Mouse (Mus musculus) olfactory bulb, adult 2 months (tissue): ENCODE measurements at regions not wholly inside any gene's neighbourhood (a gene's known extent, or its start where the extent isn't known, plus 50 kb on each side); places are given as distances from the start of the nearest gene placed in this dataset.
A peak's percentile ranks its signal among the peaks of the same experiment; 100 is the strongest.

Source experiments
- H3K27ac ChIP-seq: fragments of 200-500 bp; 2 replicates; pipeline ENCODE4 v1.5.1; 2012; ENCODE audit warnings: low read depth, low read length; ENCODE audit not compliant: insufficient read depth
- H3K4me1 ChIP-seq: fragments of 200-500 bp; 2 replicates; pipeline ENCODE4 v1.6.1; 2012; ENCODE audit warnings: low read length; ENCODE audit not compliant: control insufficient read depth, insufficient read depth
- H3K4me3 ChIP-seq: fragments of 200-500 bp; 2 replicates; pipeline ENCODE4 v1.5.1; 2012; ENCODE audit warnings: mild to moderate bottlenecking, low read depth, low read length, moderate library complexity; ENCODE audit not compliant: insufficient read depth
- CTCF ChIP-seq: fragments of 200-500 bp; IDR thresholded peaks from 2 replicates; pipeline ENCODE4 v1.5.1; 2012; ENCODE audit warnings: low read depth, mild to moderate bottlenecking, low read length, moderate library complexity; ENCODE audit not compliant: insufficient read depth
- POLR2A ChIP-seq: fragments of 200-500 bp; IDR thresholded peaks from 2 replicates; pipeline ENCODE4 v1.6.1; 2012; ENCODE audit warnings: mild to moderate bottlenecking, low read depth, low read length, moderate library complexity; ENCODE audit not compliant: insufficient read depth
- WGBS: fragments of 180-500 bp; shearing (Covaris S2); methylation state at CpG from one replicate; pipeline ENCODE4 v1.1.7; 2018; 5-methylcytosine and 5-hydroxymethylcytosine counted together

GRCm38 (mm10) chr9:56547291-56547977 is 129.0 kb downstream of the Hmg20a start:
- Histone ChIP-seq H3K4me3 (no peak overlapping the region), H3K4me1 (peaks cover 6% of the 10 kb centered on the region; the same call in 1 of the 2 replicates), H3K27ac (no peak overlapping the region)
- TF ChIP-seq POLR2A (no peak), CTCF (no peak)
- 55% methylated on average over 9 of the region's 9 CpGs for WGBS

- H3K27ac ChIP-seq, result no peak overlapping the region
- TF ChIP-seq POLR2A (no peak), CTCF (no peak)
- 87% methylated on average over 8 of the region's 8 CpGs for whole genome bisulfite sequencing
Measured at GRCm38 (mm10) chr9:56549774-56550173, 131.4 kb downstream of the Hmg20a start.

GRCm38 (mm10) chr9:56550178-56550577 is 131.8 kb downstream of the Hmg20a start:
- peaks cover 9% of the 10 kb centered on the region for H3K4me1 ChIP-seq
- no peak overlapping the region for H3K4me3 ChIP-seq
- H3K27ac ChIP-seq, result no peak overlapping the region
- TF ChIP-seq CTCF (no peak), POLR2A (no peak)
- 79% methylated on average over 4 of the region's 4 CpGs for WGBS

More at GRCm38 (mm10) chr9:56549774-56550173, 131.4 kb downstream of the Hmg20a start:
- peaks cover 9% of the 10 kb centered on the region for H3K4me1 ChIP-seq
- H3K4me3 ChIP-seq, result no peak overlapping the region

GRCm38 (mm10) chr9:56551376-56552186 is 133.2 kb downstream of the Hmg20a start:
- no peak for TF ChIP-seq POLR2A
- TF ChIP-seq CTCF, result no peak

GRCm38 (mm10) chr9:56552187-56552686 is 133.8 kb downstream of the Hmg20a start:
- no peak for TF ChIP-seq POLR2A
- TF ChIP-seq CTCF, result no peak
- Histone ChIP-seq H3K27ac (no peak overlapping the region), H3K4me3 (no peak overlapping the region), H3K4me1 (peaks cover 10% of the 10 kb centered on the region)
- WGBS, result 67% methylated on average over 6 of the region's 6 CpGs

More at GRCm38 (mm10) chr9:56551376-56552186, 133.2 kb downstream of the Hmg20a start:
- Histone ChIP-seq H3K4me1 (peaks cover 9% of the 10 kb centered on the region), H3K27ac (no peak overlapping the region), H3K4me3 (no peak overlapping the region)
- WGBS, result 64% methylated on average over 11 of the region's 11 CpGs

GRCm38 (mm10) chr9:56552766-56553165 is 134.4 kb downstream of the Hmg20a start:
- TF ChIP-seq CTCF, result peak; percentile 55; the same call in 1 of the 2 replicates
- TF ChIP-seq POLR2A, result no peak
- WGBS, result 21% methylated on average over 1 of the region's 1 CpGs
- no peak overlapping the region for H3K27ac ChIP-seq
- H3K4me3 ChIP-seq, result no peak overlapping the region
- H3K4me1 ChIP-seq, result peaks cover 13% of the 10 kb centered on the region

- Histone ChIP-seq H3K27ac (no peak overlapping the region), H3K4me1 (peaks cover 13% of the 10 kb centered on the region), H3K4me3 (no peak overlapping the region)
- 51% methylated on average over 13 of the region's 13 CpGs for WGBS
- TF ChIP-seq CTCF (no peak), POLR2A (no peak)
Measured at GRCm38 (mm10) chr9:56553626-56554025, 135.2 kb downstream of the Hmg20a start.

DNA sequence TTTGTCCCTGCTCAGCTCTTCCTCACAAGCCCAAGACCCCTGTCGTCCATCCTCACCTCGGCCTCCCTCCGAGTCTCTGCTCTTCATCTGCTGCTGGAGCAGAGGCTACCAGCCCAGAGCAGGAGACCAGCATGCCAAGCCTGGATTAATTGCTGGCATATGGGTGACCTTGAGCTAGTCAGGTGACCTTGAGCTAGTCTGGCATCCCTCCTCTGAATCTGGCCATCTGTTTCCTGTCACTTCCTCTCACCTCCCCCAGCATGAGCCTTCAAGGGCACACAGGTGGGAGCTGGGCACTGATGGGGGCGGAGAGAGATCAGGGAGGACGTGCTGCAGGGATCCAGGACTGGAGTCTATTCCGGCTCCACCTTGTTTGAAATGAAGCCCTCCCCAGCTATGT is 135.7 kb downstream of the Hmg20a start:
- Histone ChIP-seq H3K4me1 (peaks cover 13% of the 10 kb centered on the region), H3K4me3 (no peak overlapping the region), H3K27ac (no peak overlapping the region)
- 87% methylated on average over 6 of the region's 6 CpGs for WGBS
- TF ChIP-seq POLR2A (no peak), CTCF (no peak)

- no peak for TF ChIP-seq POLR2A
- TF ChIP-seq CTCF, result no peak
- WGBS, result 93% methylated on average over 2 of the region's 2 CpGs
- H3K4me3 ChIP-seq, result no peak overlapping the region
- peaks cover 4% of the 10 kb centered on the region; the same call in 1 of the 2 replicates for H3K4me1 ChIP-seq
- no peak overlapping the region for H3K27ac ChIP-seq
Measured at GRCm38 (mm10) chr9:56559618-56560144, 141.3 kb downstream of the Hmg20a start.
